Mouse (Mus musculus): ENCODE data around the gene Chd2.

Chd2 gene

GRCm38 (mm10) chr7:73542131-73542853 is 662 bp upstream of the Chd2 start:
- in situ Hi-C loops (cut with MboI, MseI): no loop called here

GRCm38 (mm10) chr7:73541079-73541390 is 595 bp downstream of the Chd2 start:
- in situ Hi-C loops (cut with MboI, MseI): no loop called here

GRCm38 (mm10) chr7:73540202-73541078 is 1.2 kb downstream of the Chd2 start:
- in situ Hi-C loops (cut with MboI, MseI): no loop called here

GRCm38 (mm10) chr7:73539116-73539682 is 2.4 kb downstream of the Chd2 start:
- in situ Hi-C loops (cut with MboI, MseI): no loop called here

- in situ Hi-C loops (cut with MboI, MseI): no loop called here
Observed at GRCm38 (mm10) chr7:73538424-73539079, 3.1 kb downstream of the Chd2 start.

- in situ Hi-C loops (cut with MboI, MseI): no loop called here
Observed at GRCm38 (mm10) chr7:73537634-73538423, 3.8 kb downstream of the Chd2 start.

- in situ Hi-C loops (cut with MboI, MseI): no loop called here
Observed at GRCm38 (mm10) chr7:73537228-73537627, 4.4 kb downstream of the Chd2 start.

- in situ Hi-C loops (cut with MboI, MseI): no loop called here
Observed at GRCm38 (mm10) chr7:73536579-73536978, 5.1 kb downstream of the Chd2 start.

GRCm38 (mm10) chr7:73535861-73536200 is 5.8 kb downstream of the Chd2 start:
- in situ Hi-C loops (cut with MboI, MseI): no loop called here

- in situ Hi-C loops (cut with MboI, MseI): no loop called here
Observed at GRCm38 (mm10) chr7:73534937-73535860, 6.4 kb downstream of the Chd2 start.

GRCm38 (mm10) chr7:73533457-73533856 is 8.2 kb downstream of the Chd2 start:
- in situ Hi-C loops (cut with MboI, MseI): no loop called here

- in situ Hi-C loops (cut with MboI, MseI): no loop called here
Observed at GRCm38 (mm10) chr7:73532916-73533315, 8.7 kb downstream of the Chd2 start.

GRCm38 (mm10) chr7:73532139-73532538 is 9.5 kb downstream of the Chd2 start:
- in situ Hi-C loops (cut with MboI, MseI): no loop called here

GRCm38 (mm10) chr7:73531506-73532093 is 10.0 kb downstream of the Chd2 start:
- in situ Hi-C loops (cut with MboI, MseI): no loop called here

- in situ Hi-C loops (cut with MboI, MseI): no loop called here
Observed at GRCm38 (mm10) chr7:73530846-73531245, 10.8 kb downstream of the Chd2 start.

- in situ Hi-C loops (cut with MboI, MseI): no loop called here
Observed at GRCm38 (mm10) chr7:73530164-73530563, 11.5 kb downstream of the Chd2 start.

GRCm38 (mm10) chr7:73529261-73529660 is 12.4 kb downstream of the Chd2 start:
- in situ Hi-C loops (cut with MboI, MseI): loop anchor here in 1 of 2 experiments (5.0 kb wide), 1 partner anchor 93 kb away; no protein-coding TSS in a partner anchor

- in situ Hi-C loops (cut with MboI, MseI): loop anchor here in 1 of 2 experiments (5.0 kb wide), 1 partner anchor 94 kb away; no protein-coding TSS in a partner anchor
Observed at GRCm38 (mm10) chr7:73528377-73528894, 13.2 kb downstream of the Chd2 start.

- in situ Hi-C loops (cut with MboI, MseI): loop anchor here in 1 of 2 experiments (5.0 kb wide), 1 partner anchor 95 kb away; no protein-coding TSS in a partner anchor
Observed at GRCm38 (mm10) chr7:73527225-73527624, 14.4 kb downstream of the Chd2 start.

All from T-helper 17 cell (primary cell).